Mouse (Mus musculus): ENCODE results near the gene Dmbx1.

DNA sequence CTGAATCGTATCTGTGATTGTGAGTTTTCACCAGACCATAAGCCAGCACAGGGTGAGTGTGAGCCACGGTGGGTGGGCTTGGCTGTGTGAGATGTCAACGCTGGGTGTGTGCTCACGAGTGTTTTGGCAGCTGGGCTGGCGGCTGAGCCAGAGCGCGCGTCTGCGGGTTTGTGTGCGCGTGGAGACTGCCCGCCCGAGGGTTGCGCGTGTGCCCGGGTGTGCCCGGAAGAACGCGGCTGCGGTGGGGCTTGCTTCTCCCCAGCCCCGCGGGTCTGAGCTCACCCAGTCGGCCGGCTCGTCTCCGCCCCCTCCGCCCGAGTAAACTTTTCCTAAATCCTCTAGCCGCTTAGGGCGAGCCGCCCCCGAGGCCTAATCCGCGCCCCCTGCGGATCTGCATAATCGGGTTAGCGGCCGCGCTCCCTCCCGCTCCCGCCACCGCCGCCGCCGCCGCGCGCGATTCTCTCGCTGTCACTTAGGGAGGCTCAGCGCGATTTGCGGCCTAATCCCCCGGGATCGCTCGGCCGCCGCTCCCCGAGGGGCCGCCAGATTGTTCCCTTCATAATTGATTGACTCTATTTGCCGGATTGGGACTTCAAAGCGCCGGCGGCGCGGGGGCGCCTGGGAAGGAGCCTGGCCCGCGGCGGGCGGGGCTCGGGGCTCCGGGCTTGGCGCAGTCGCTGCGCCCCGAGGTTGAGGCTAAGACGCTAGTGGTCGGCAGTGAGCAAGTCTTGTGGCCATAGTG lies 23.1 kb upstream of the Dmbx1 start:
- TF ChIP-seq CTCF (IDR thresholded peaks at IDR 0.05; ENCODE audit: low read depth) (no peak), EP300 (IDR thresholded peaks at IDR 0.05; ENCODE audit: low read depth) (no peak)

All from heart, postnatal 0 days (tissue).